Mouse (Mus musculus): ENCODE measurements around the gene Wnt5b.
"Not testable (repeated sequence)": the region's sequence is repeated elsewhere in the genome, so short reads cannot be mapped to it uniquely, and the experiment has no call there.

Gene Wnt5b

DNA sequence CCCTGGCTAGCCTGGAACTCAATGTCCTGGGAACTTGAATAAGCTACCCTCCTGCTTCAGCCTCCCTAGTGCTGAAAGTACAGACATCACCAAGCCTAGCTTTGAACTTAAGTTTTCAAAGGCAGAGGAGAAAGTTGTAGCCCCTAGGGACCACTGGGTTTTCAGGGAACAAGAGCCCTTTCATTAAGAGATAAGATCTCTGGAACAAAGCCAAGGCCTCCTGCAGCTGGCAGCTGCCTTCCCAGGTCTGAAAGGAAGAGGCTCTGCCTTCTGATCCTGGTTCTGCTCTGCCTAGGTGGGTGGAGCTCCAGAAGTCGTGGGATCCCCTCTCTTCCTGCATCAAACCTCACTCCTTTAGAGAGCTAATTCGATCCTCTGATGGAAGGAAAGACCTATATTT is 58.7 kb downstream of the Wnt5b start:
- DNase-seq (ENCODE audit: low spot score) = no peak

GRCm38 (mm10) chr6:119482958-119483600 is 61.1 kb downstream of the Wnt5b start:
- DNase-seq (ENCODE audit: low spot score) = peak; percentile 69

DNA sequence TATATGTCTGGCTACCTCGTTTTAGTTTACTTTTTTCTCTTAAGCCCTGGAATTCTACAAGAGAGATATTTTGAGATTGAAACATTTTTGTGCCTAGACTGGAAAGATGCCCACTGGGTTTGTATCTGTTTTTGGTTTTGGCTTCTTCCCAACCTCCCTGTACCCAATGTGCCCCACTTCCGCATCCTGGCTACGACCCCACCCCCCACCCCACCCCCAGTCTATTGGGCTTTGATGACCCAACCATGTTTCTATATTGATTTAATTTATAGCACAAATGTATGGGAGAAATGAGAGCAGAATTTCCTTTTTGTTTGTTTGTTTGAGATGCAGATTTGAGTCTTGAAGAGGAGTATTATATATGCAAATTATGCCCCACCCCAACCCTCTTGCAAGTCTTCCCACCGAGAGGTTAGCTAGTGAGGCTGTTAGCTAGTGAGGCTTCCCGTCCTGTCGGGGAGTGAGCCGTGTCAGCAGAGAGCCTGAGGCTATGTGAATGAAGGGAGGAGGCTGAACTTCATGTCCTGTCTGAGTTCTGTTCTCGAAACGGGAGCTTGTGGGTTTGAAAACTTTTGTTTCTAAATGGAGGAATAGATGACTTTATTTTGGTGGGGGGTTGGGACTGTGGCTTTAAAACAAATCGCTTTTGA is 62.3 kb downstream of the Wnt5b start:
- DNase-seq (ENCODE audit: low spot score) = not testable (repeated sequence)

DNA sequence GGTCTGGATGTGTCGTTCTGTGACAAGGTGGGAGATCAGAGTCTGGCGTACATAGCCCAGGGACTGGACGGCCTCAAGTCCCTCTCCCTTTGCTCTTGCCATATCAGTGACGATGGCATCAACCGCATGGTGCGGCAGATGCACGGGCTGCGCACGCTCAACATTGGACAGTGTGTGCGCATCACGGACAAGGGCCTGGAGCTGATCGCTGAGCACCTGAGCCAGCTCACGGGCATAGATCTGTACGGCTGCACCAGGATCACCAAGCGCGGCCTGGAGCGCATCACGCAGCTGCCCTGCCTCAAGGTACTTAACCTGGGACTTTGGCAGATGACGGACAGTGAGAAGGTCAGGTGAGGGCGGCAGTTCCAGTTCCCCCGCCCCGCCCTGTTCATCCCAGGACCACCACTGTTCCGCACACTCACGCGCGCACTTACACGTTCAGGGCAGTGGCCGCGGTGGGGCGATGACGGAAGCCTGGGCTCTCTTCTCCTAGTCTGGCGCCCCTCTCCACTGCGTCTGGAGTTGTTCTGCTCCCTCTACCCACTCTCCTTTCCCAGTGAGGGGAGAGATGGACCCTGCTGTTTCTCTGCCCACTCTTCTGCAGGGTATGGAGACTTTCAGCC is 63.3 kb downstream of the Wnt5b start:
- peak; percentile 58 for DNase-seq (ENCODE audit: low spot score)

DNA sequence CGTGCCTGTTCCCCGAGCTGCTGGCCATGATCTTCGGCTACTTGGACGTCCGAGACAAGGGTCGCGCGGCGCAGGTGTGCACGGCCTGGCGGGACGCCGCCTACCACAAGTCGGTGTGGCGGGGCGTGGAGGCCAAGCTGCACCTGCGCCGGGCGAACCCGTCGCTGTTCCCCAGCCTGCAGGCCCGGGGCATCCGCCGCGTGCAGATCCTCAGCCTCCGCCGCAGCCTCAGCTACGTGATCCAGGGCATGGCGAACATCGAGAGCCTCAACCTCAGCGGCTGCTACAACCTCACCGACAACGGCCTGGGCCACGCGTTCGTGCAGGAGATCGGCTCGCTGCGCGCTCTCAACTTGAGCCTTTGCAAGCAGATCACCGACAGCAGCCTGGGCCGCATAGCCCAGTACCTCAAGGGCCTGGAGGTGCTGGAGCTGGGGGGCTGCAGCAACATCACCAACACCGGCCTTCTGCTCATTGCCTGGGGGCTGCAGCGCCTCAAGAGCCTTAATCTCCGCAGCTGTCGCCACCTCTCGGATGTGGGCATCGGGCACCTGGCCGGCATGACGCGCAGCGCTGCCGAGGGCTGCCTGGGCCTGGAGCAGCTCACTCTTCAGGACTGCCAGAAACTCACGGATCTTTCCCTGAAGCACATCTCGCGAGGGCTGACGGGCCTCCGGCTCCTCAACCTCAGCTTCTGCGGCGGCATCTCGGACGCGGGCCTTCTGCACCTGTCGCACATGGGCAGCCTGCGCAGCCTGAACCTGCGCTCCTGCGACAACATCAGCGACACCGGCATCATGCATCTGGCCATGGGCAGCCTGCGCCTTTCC is 64.1 kb downstream of the Wnt5b start:
- DNase-seq (ENCODE audit: low spot score) = peak; percentile 72

DNA sequence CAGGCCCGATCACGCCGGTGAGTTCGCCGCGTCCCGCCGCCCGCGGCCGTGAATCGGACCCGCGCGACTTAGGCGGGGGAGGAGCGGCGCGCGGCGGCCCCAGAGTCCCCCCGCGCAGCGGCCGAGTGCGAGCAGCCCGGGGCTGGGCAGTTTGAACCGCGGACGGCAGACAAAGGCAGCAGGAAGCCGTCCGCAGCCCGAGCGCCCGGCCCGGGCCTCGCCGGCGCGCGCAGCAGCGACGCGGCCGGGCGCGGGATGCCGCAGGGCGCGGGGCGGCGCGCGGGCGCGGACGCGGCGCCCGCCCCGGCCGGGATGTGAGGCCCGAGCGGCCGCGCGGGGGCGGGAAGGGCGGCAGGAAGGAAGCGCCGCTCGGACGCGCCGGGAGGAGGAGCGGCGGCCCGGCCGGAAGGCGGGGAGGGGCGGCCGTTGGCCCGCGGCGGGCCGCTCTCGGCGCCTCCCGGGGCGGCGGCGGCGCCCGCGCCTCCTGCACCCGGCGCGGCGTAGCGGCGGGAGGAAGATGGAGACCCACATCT is 64.7 kb downstream of the Wnt5b start, which contains the start of gene Fbxl14:
TSS of gene Fbxl14 (plus strand) at position 326 of the 533 bp plus-strand sequence.
- DNase-seq (ENCODE audit: low spot score) = peak; percentile 69

DNA sequence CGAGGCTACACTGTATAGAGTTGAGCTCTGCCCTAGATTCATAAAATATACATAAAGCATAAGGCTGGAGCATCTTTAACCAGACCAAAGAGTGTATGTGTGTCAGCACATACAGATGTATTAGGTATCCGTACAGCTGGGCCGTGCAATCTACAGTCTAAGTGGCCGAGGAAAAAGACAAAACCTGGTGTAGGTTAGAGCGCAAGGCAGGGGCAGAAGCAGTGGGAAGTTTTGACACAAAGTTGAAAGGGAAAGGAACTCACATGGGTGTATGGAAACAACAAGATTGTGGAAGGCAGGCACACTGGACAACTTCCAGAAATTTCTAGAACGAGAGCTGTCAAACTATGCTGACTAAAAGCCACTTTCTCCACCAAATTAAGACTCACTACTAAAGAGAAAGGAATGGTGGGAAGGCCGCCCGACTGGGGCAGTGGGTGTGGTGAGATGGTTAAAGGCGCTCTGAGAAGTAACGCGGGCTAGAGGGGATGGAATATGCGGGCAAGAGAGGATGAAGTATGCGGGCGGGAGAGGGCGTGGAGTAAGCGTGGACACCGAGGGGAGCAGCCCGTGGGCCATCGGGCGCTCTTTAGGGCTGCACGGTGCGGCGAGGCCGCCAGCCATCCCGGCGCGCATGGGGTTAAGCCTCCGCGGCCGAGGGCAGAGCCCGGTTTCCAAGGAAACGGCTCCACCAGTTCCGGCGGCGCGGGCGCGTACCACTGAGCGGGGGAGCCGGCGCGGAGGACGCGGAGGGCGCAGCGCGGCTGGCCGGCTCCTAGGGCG is 65.4 kb downstream of the Wnt5b start:
- DNase-seq (ENCODE audit: low spot score) = peak; percentile 93

DNA sequence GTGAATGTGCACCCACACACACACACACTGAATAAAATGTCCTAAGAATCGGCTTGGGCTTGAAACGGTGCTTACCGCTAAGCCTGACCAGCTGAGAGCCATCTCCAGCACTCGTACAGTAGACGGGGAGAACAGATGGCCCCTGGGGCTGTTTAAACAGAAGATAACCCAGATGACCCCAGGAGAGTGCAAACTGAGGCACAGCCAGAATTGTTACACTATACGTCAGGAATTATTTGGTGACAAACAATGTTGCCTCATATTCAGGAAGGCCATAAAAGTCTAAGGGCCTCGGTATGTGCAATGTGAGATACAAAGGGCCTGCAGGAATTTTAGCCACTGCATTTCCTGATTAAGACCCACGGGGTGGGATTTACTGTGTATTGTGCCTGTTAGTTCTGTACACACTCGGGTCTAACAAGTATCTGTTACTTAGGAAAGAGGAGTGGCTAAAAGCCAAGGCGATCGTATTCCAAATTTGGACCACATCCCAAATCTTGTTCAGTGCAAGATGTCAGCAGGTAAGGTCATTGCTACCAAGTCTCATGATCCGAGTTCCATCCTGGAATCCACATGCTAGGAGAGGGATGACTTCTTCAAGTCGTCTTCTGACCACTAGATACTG is 66.3 kb downstream of the Wnt5b start:
- DNase-seq (ENCODE audit: low spot score) = no peak

GRCm38 (mm10) chr6:119475988-119476387 is 68.2 kb downstream of the Wnt5b start:
- no peak for DNase-seq (ENCODE audit: low spot score)

GRCm38 (mm10) chr6:119473992-119474391 is 70.2 kb downstream of the Wnt5b start:
- no peak for DNase-seq (ENCODE audit: low spot score)

DNA sequence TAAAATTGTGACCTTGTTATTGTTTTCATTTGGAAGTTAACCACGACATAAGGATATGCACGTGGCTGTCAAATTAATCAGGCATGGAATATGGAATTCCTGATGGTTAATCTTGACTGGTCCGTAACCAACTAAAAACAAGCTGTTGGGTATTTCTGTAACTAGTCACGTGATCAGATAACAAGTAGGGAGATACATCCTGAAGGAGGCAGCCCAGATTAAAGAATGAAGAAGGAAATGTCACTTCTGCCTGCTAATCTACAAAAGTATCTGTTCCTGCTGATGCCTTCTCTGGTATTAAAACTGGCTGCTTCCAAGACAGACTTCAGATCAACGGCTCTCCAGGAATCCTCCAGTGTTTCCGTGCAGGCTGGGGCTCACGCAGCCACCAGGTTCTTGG is 70.7 kb downstream of the Wnt5b start:
- DNase-seq (ENCODE audit: low spot score) = no peak

GRCm38 (mm10) chr6:119472705-119473104 is 71.4 kb downstream of the Wnt5b start:
- DNase-seq (ENCODE audit: low spot score) = no peak

DNA sequence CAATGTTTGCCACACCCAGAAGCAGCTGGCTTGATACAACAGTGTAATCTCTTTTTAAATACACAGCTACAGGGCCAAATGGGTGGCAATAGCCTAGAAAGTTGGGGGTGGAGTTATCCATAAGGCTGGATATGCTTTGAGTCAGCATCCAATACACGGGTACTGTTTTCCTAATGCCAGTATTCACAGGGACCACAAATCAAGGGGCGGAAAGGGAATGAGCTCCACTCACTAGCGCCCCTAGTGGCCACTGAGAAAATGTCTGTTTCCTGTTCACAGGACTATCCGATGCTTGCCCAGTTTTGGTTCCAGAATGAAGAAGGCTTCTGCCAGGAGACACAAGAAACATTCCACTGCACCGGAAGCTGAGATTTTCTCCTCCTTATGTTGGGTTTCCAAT is 72.0 kb downstream of the Wnt5b start:
- DNase-seq (ENCODE audit: low spot score) = peak; percentile 80

DNA sequence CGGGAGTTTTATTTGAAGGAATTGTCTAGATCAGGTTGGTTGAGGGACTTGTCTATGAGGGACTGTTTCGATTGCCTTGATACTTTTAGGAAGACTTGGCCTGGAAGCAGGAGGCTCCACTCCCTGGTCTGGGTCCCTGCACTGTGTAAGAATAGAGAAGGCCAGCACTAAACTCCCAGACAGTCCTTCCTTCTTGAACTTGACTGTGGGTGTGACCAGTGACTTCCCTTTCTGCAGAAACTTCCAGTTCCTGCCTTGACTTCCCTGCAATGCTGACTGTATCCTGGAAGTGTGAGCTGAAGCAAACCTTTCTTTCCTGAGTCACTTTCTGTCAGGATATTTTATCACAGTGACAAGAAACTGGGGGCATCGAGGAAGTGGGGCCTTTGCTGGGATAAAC is 73.4 kb downstream of the Wnt5b start:
- no peak for DNase-seq (ENCODE audit: low spot score)

DNA sequence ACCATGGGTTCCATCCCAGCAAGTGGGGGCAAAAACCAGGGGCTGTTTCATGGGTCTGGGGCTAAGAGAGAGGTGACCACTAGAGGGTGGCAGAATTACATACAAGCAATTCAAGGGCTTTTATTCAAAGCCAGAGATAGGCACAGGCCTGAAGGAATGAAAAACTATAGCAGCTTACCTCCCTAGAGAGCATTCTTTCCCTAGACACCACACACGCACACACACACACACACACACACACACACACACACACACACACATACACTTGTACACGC is 76.4 kb downstream of the Wnt5b start:
- DNase-seq (ENCODE audit: low spot score) = no peak

GRCm38 (mm10) chr6:119466921-119467784 is 77.0 kb downstream of the Wnt5b start:
- no peak for DNase-seq (ENCODE audit: low spot score)

DNA sequence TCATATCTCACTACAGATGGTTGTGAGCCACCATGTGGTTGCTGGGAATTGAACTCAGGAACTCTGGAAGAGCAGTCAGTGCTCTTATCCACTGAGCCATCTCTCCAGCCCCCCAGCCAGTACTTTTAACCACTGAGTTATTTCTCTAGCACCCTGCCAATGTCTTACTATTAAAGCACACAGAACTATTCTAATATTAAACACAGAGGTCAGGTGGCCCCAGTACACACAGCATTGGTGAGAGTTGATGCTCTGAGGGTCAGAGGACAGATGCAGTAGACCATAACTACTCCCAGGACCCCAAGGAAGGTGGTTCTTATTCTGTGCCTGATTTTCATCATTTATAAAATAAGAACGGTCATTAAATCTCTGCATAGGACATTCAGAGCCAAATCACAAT is 78.0 kb downstream of the Wnt5b start:
- DNase-seq (ENCODE audit: low spot score) = no peak

DNA sequence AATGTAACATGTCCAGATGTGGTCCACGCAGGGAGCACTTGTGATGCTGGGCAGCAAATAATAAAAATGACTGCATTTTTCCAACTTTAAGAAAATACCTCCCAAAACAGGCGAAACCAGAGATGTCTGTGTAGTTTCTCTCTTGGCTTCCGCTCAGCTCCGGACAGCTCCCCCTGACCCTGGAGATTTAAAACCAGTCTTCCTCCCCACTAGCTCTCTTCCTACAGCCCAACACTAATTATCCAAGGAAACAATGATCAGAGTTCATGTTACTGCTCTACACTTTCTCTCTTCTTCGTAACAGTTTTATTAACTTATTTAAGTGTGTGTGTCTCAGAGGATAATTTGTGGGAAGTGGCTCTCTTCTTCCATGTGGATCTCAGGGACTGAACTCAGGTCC is 83.8 kb downstream of the Wnt5b start:
- no peak for DNase-seq (ENCODE audit: low spot score)

DNA sequence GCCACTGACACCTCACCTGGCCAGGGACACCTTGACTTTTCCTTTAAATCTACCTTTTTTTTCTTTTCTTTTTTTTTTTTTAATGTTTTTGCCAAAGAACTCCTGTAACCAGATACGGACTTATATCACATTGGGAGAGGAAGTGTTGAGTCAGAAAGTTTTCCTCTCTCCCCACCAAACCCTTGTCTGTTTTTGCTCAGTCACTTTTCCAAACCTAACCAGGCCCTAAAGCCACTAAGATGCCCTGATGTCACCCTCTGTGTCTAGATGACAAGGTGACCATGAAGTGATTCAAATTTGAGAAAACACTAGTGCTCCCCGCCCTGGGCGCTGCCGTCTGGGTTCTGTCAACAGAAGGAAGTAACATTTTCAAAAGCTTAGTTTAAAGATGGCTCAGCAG is 85.1 kb downstream of the Wnt5b start:
- DNase-seq (ENCODE audit: low spot score) = no peak

GRCm38 (mm10) chr6:119458166-119458565 is 86.0 kb downstream of the Wnt5b start:
- DNase-seq (ENCODE audit: low spot score) = no peak
